Mouse (Mus musculus) neural tube, embryonic 14.5 days (tissue): ENCODE results near the gene Rbms2. TPM values are rescaled to one million over a fixed set of nuclear protein-coding genes. Genes with fewer than 3 reads are reported as not detected.

ENCODE experiments used
- ATAC-seq: fragments of 200-750 bp; cut with Nextera tagmentation; 2 replicates; pipeline ENCODE4 v1.8.0; 2017; ENCODE audit warnings: low read depth, mild to moderate bottlenecking, moderate TSS enrichment, moderate library complexity
- H3K27ac ChIP-seq: fragments of 300-500 bp; sonication (generic); 2 replicates; pipeline ENCODE4 v1.5.1; 2014; ENCODE audit warnings: low read depth, mild to moderate bottlenecking, control low read depth, low read length, moderate library complexity, mixed read lengths
- H3K27me3 ChIP-seq: fragments of 300-500 bp; sonication (generic); 2 replicates; pipeline ENCODE4 v1.6.1; 2014; ENCODE audit warnings: low read length; ENCODE audit not compliant: control insufficient read depth, insufficient read depth
- H3K36me3 ChIP-seq: fragments of 300-500 bp; sonication (generic); 2 replicates; pipeline ENCODE4 v1.6.1; 2014; ENCODE audit warnings: low read length, mixed read lengths; ENCODE audit not compliant: control insufficient read depth, insufficient read depth
- H3K4me1 ChIP-seq: fragments of 300-500 bp; sonication (generic); 2 replicates; pipeline ENCODE4 v1.6.1; 2014; ENCODE audit warnings: low read length; ENCODE audit not compliant: control insufficient read depth, insufficient read depth
- H3K4me2 ChIP-seq: fragments of 300-500 bp; sonication (generic); 2 replicates; pipeline ENCODE4 v1.6.1; 2014; ENCODE audit warnings: mild to moderate bottlenecking, low read depth, low read length, control low read depth
- H3K4me3 ChIP-seq: fragments of 300-500 bp; sonication (generic); 2 replicates; pipeline ENCODE4 v1.5.1; 2014; ENCODE audit warnings: low read depth, low read length, control low read depth, mixed read lengths
- H3K9ac ChIP-seq: fragments of 300-500 bp; sonication (generic); replicated peaks from 2 replicates; pipeline ENCODE4 v1.6.1; 2014; ENCODE audit warnings: low read depth, mild to moderate bottlenecking, control low read depth, low read length, mixed read lengths
- H3K9me3 ChIP-seq: fragments of 300-500 bp; sonication (generic); 2 replicates; pipeline ENCODE4 v1.6.1; 2016; ENCODE audit warnings: low read length; ENCODE audit not compliant: control insufficient read depth
- WGBS: fragments of 180-500 bp; shearing (Covaris S2); extraction: QIAGEN DNeasy Blood & Tissue Kit; methylation state at CpG from one replicate; pipeline ENCODE4 v1.1.7; 2014; 5-methylcytosine and 5-hydroxymethylcytosine counted together
- polyA plus RNA-seq: library from polyadenylated mRNA; unstranded; fragments of >200 nt; fragmentation: Nextera tagmentation; extraction: Ambion mirVana; gene quantifications from 2 replicates; pipeline ENCODE4 v1.2.1, GENCODE M21; 2014

Rbms2 gene
- polyA plus RNA-seq, 1 experiment from 2014 or later: 4.7 TPM

GRCm38 (mm10) chr10:128212871-128213323 is 32.8 kb upstream of the Rbms2 start:
- Histone ChIP-seq H3K27ac (no peak overlapping the region), H3K9ac (0 out of 2 replicates have a peak overlapping the region, but pooled peaks have one; percentile 33), H3K9me3 (no peaks in the 10 kb centered on the region), H3K4me2 (peak overlapping the region; percentile 52), H3K4me1 (peaks cover 12% of the 10 kb centered on the region; the same call in 1 of the 2 replicates), H3K36me3 (no peaks in the 10 kb centered on the region), H3K4me3 (peak overlapping the region; percentile 6; the same call in 1 of the 2 replicates), H3K27me3 (no peaks in the 10 kb centered on the region)
- no peak for ATAC-seq
- under 1% methylated on average over 18 of the region's 18 CpGs for WGBS

GRCm38 (mm10) chr10:128212148-128212547 is 32.1 kb upstream of the Rbms2 start:
- Histone ChIP-seq H3K9me3 (no peaks in the 10 kb centered on the region), H3K27me3 (no peaks in the 10 kb centered on the region), H3K4me1 (peaks cover 12% of the 10 kb centered on the region; the same call in 1 of the 2 replicates), H3K9ac (peak overlapping the region; percentile 28; the same call in 1 of the 2 replicates), H3K4me2 (peak overlapping the region; percentile 88), H3K4me3 (peak overlapping the region; percentile 54), H3K36me3 (no peaks in the 10 kb centered on the region), H3K27ac (peak overlapping the region; percentile 55; the same call in 1 of the 2 replicates)
- WGBS: 54% methylated on average over 6 of the region's 6 CpGs
- 0 out of 2 replicates have a peak, but pooled peaks have one; percentile 7 for ATAC-seq

GRCm38 (mm10) chr10:128211390-128212108 is 31.5 kb upstream of the Rbms2 start, which contains the start of gene Spryd4:
Gene Spryd4, minus strand, starts transcription at chr10:128211807.
- Histone ChIP-seq H3K4me3 (peak within 1 kb of the TSS; percentile 54), H3K27ac (peak within 1 kb of the TSS; percentile 55), H3K27me3 (no peaks in the 10 kb centered on the region), H3K36me3 (no peaks in the 10 kb centered on the region), H3K9ac (peak within 1 kb of the TSS; percentile 62), H3K9me3 (no peaks in the 10 kb centered on the region), H3K4me1 (peaks cover 12% of the 10 kb centered on the region; the same call in 1 of the 2 replicates), H3K4me2 (peak within 1 kb of the TSS; percentile 88)
- WGBS: under 1% methylated on average over 30 of the region's 30 CpGs
- ATAC-seq: peak; percentile 94

GRCm38 (mm10) chr10:128210954-128211353 is 30.9 kb upstream of the Rbms2 start:
- Histone ChIP-seq H3K9ac (peak overlapping the region; percentile 62), H3K36me3 (no peaks in the 10 kb centered on the region), H3K27me3 (no peaks in the 10 kb centered on the region), H3K4me2 (peak overlapping the region; percentile 88), H3K9me3 (no peaks in the 10 kb centered on the region), H3K4me3 (peak overlapping the region; percentile 54), H3K4me1 (peaks cover 12% of the 10 kb centered on the region; the same call in 1 of the 2 replicates), H3K27ac (no peak overlapping the region)
- ATAC-seq: 0 out of 2 replicates have a peak, but pooled peaks have one; percentile 22
- WGBS: 26% methylated on average over 14 of the region's 14 CpGs

GRCm38 (mm10) chr10:128210131-128210530 is 30.0 kb upstream of the Rbms2 start:
- H3K4me2 ChIP-seq: peak overlapping the region; percentile 88; the same call in 1 of the 2 replicates
- ATAC-seq: no peak
- no peaks in the 10 kb centered on the region for H3K9me3 ChIP-seq
- peaks cover 12% of the 10 kb centered on the region; the same call in 1 of the 2 replicates for H3K4me1 ChIP-seq
- H3K36me3 ChIP-seq: no peaks in the 10 kb centered on the region
- no peak overlapping the region for H3K4me3 ChIP-seq
- H3K27me3 ChIP-seq: no peaks in the 10 kb centered on the region
- H3K9ac ChIP-seq: no peak overlapping the region
- 82% methylated on average over 2 of the region's 2 CpGs for WGBS
- H3K27ac ChIP-seq: no peak overlapping the region

- H3K9ac ChIP-seq: no peak overlapping the region
- WGBS: 95% methylated on average over 11 of the region's 11 CpGs
Observed at GRCm38 (mm10) chr10:128209311-128210009, 29.4 kb upstream of the Rbms2 start.

GRCm38 (mm10) chr10:128208326-128208725 is 28.2 kb upstream of the Rbms2 start:
- H3K4me1 ChIP-seq: peaks cover 12% of the 10 kb centered on the region; the same call in 1 of the 2 replicates
- no peak overlapping the region for H3K27ac ChIP-seq
- H3K27me3 ChIP-seq: no peaks in the 10 kb centered on the region
- H3K4me3 ChIP-seq: no peak overlapping the region
- H3K36me3 ChIP-seq: no peaks in the 10 kb centered on the region
- H3K4me2 ChIP-seq: no peak overlapping the region
- 96% methylated on average over 10 of the region's 10 CpGs for WGBS
- no peak for ATAC-seq
- no peak overlapping the region for H3K9ac ChIP-seq
- no peaks in the 10 kb centered on the region for H3K9me3 ChIP-seq

More at GRCm38 (mm10) chr10:128209311-128210009, 29.4 kb upstream of the Rbms2 start:
- H3K36me3 ChIP-seq: no peaks in the 10 kb centered on the region
- no peak for ATAC-seq
- H3K27ac ChIP-seq: no peak overlapping the region
- H3K4me2 ChIP-seq: no peak overlapping the region
- H3K9me3 ChIP-seq: no peaks in the 10 kb centered on the region
- H3K27me3 ChIP-seq: no peaks in the 10 kb centered on the region
- peaks cover 12% of the 10 kb centered on the region; the same call in 1 of the 2 replicates for H3K4me1 ChIP-seq
- no peak overlapping the region for H3K4me3 ChIP-seq

- H3K27ac ChIP-seq: no peak overlapping the region
- no peaks in the 10 kb centered on the region for H3K27me3 ChIP-seq
- no peak overlapping the region for H3K4me3 ChIP-seq
- H3K4me2 ChIP-seq: no peak overlapping the region
- no peaks in the 10 kb centered on the region for H3K4me1 ChIP-seq
- H3K36me3 ChIP-seq: no peaks in the 10 kb centered on the region
- no peak for ATAC-seq
- H3K9me3 ChIP-seq: no peaks in the 10 kb centered on the region
- no peak overlapping the region for H3K9ac ChIP-seq
- 92% methylated on average over 15 of the region's 15 CpGs for WGBS
Observed at GRCm38 (mm10) chr10:128204941-128205340, 24.8 kb upstream of the Rbms2 start.
